Mouse (Mus musculus) olfactory bulb, adult 2 months (tissue): ENCODE measurements around the gene Tspan10.
A peak's percentile ranks its signal among the peaks of the same experiment; 100 is the strongest.

ENCODE experiments used
- CTCF ChIP-seq: fragments of 200-500 bp; IDR thresholded peaks from 2 replicates; pipeline ENCODE4 v1.5.1; 2012; ENCODE audit warnings: low read depth, mild to moderate bottlenecking, low read length, moderate library complexity; ENCODE audit not compliant: insufficient read depth
- POLR2A ChIP-seq: fragments of 200-500 bp; IDR thresholded peaks from 2 replicates; pipeline ENCODE4 v1.6.1; 2012; ENCODE audit warnings: mild to moderate bottlenecking, low read depth, low read length, moderate library complexity; ENCODE audit not compliant: insufficient read depth

GRCm38 (mm10) chr11:120457772-120458751 is 15.6 kb downstream of the Tspan10 start, which contains the start of the genes Oxld1 and Ccdc137:
- no peak for TF ChIP-seq CTCF
- peak; percentile 92 for TF ChIP-seq POLR2A
